Mouse (Mus musculus): ENCODE results near the gene Eci2. TPM values are rescaled to one million over a fixed set of nuclear protein-coding genes. Genes with fewer than 3 reads are reported as not detected.
A peak's percentile ranks its signal among the peaks of the same experiment; 100 is the strongest.
"Not testable (repeated sequence)": the region's sequence is repeated elsewhere in the genome, so short reads cannot be mapped to it uniquely, and the experiment has no call there.

Gene Eci2
- polyA plus RNA-seq, 1 experiment from 2014 or later = 161 TPM

- H3K27ac ChIP-seq (replicated peaks in 1 of 2; ENCODE audit: control insufficient read depth in 1 of 2, insufficient read depth in 1 of 2, low read depth in 2 of 2, low read length in 2 of 2); H3K9me3 ChIP-seq (ENCODE audit: control insufficient read depth, low read length); H3K4me2 ChIP-seq (ENCODE audit: low read length); ATAC-seq (ENCODE audit: insufficient number of reproducible peaks, insufficient read depth, low FRiP score, low read depth); H3K4me1 ChIP-seq (ENCODE audit: control insufficient read depth in 2 of 2, insufficient read depth in 2 of 2, low read length in 2 of 2); H3K9ac ChIP-seq (ENCODE audit: low read length); H3K27me3 ChIP-seq (ENCODE audit: control insufficient read depth, insufficient read depth, low read length); H3K36me3 ChIP-seq (ENCODE audit: control insufficient read depth, insufficient read depth, low read length); H3K4me3 ChIP-seq (ENCODE audit: control insufficient read depth in 1 of 2, insufficient read depth in 1 of 2, low read depth in 1 of 2, low read length in 2 of 2): not testable (repeated sequence)
- WGBS = 63% methylated on average over 9 of the region's 9 CpGs
These were observed 61.2 kb downstream of the Eci2 start for GRCm38 (mm10) chr13:34965647-34966046.

GRCm38 (mm10) chr13:34964866-34965265, 62.0 kb downstream of the Eci2 start:
- peak overlapping the region; percentile 49; the same call in 1 of the 2 replicates for H3K9ac ChIP-seq (ENCODE audit: low read length)
- peaks cover 9% of the 10 kb centered on the region; the same call in 1 of the 2 replicates for H3K27me3 ChIP-seq (ENCODE audit: control insufficient read depth, insufficient read depth, low read length)
- 12% methylated on average over 5 of the region's 5 CpGs for WGBS

GRCm38 (mm10) chr13:34964419-34964818, 62.5 kb downstream of the Eci2 start:
- ATAC-seq (ENCODE audit: insufficient number of reproducible peaks, insufficient read depth, low FRiP score, low read depth) = no peak
- no peaks in the 10 kb centered on the region for H3K36me3 ChIP-seq (ENCODE audit: control insufficient read depth, insufficient read depth, low read length)
- no peak overlapping the region for H3K27ac ChIP-seq (replicated peaks in 1 of 2; ENCODE audit: control insufficient read depth in 1 of 2, insufficient read depth in 1 of 2, low read depth in 2 of 2, low read length in 2 of 2)
- 7% methylated on average over 14 of the region's 14 CpGs for WGBS
- H3K4me1 ChIP-seq (ENCODE audit: control insufficient read depth in 2 of 2, insufficient read depth in 2 of 2, low read length in 2 of 2) = peaks cover 2 to 5% of the 10 kb centered on the region in 2 experiments; a peak in 3 of 4 replicates
- H3K27me3 ChIP-seq (ENCODE audit: control insufficient read depth, insufficient read depth, low read length) = peaks cover 9% of the 10 kb centered on the region; the same call in 1 of the 2 replicates
- peak overlapping the region; percentile 41 to 52 for H3K4me3 ChIP-seq (ENCODE audit: control insufficient read depth in 1 of 2, insufficient read depth in 1 of 2, low read depth in 1 of 2, low read length in 2 of 2)
- H3K9ac ChIP-seq (ENCODE audit: low read length) = peak overlapping the region; percentile 49
- H3K9me3 ChIP-seq (ENCODE audit: control insufficient read depth, low read length) = no peaks in the 10 kb centered on the region
- H3K4me2 ChIP-seq (ENCODE audit: low read length) = peak overlapping the region; percentile 87

More at GRCm38 (mm10) chr13:34964866-34965265, 62.0 kb downstream of the Eci2 start:
- Histone ChIP-seq H3K27ac (replicated peaks in 1 of 2; ENCODE audit: control insufficient read depth in 1 of 2, insufficient read depth in 1 of 2, low read depth in 2 of 2, low read length in 2 of 2) (no peak overlapping the region), H3K4me2 (ENCODE audit: low read length) (peak overlapping the region; percentile 87), H3K4me1 (ENCODE audit: control insufficient read depth in 2 of 2, insufficient read depth in 2 of 2, low read length in 2 of 2) (peaks cover 2 to 5% of the 10 kb centered on the region in 2 experiments; a peak in 3 of 4 replicates), H3K4me3 (ENCODE audit: control insufficient read depth in 1 of 2, insufficient read depth in 1 of 2, low read depth in 1 of 2, low read length in 2 of 2) (peak overlapping the region in 1 of 2 experiments; percentile 41; a peak in 1 of 4 replicates), H3K36me3 (ENCODE audit: control insufficient read depth, insufficient read depth, low read length) (no peaks in the 10 kb centered on the region), H3K9me3 (ENCODE audit: control insufficient read depth, low read length) (no peaks in the 10 kb centered on the region)
- ATAC-seq (ENCODE audit: insufficient number of reproducible peaks, insufficient read depth, low FRiP score, low read depth) = no peak

GRCm38 (mm10) chr13:34963511-34964397, 63.1 kb downstream of the Eci2 start, which contains the start of gene Eci3:
Gene Eci3 (minus strand): TSS chr13:34963810.
- Histone ChIP-seq H3K9ac (ENCODE audit: low read length) (peak within 1 kb of the TSS; percentile 69), H3K4me3 (ENCODE audit: control insufficient read depth in 1 of 2, insufficient read depth in 1 of 2, low read depth in 1 of 2, low read length in 2 of 2) (peak within 1 kb of the TSS; percentile 41 to 52), H3K9me3 (ENCODE audit: control insufficient read depth, low read length) (no peaks in the 10 kb centered on the region), H3K27me3 (ENCODE audit: control insufficient read depth, insufficient read depth, low read length) (peaks cover 9% of the 10 kb centered on the region; the same call in 1 of the 2 replicates), H3K36me3 (ENCODE audit: control insufficient read depth, insufficient read depth, low read length) (no peaks in the 10 kb centered on the region), H3K27ac (replicated peaks in 1 of 2; ENCODE audit: control insufficient read depth in 1 of 2, insufficient read depth in 1 of 2, low read depth in 2 of 2, low read length in 2 of 2) (no peak within 1 kb of the TSS), H3K4me1 (ENCODE audit: control insufficient read depth in 2 of 2, insufficient read depth in 2 of 2, low read length in 2 of 2) (peaks cover 2 to 5% of the 10 kb centered on the region in 2 experiments; a peak in 3 of 4 replicates), H3K4me2 (ENCODE audit: low read length) (peak within 1 kb of the TSS; percentile 87)
- WGBS = 3% methylated on average over 32 of the region's 32 CpGs
- ATAC-seq (ENCODE audit: insufficient number of reproducible peaks, insufficient read depth, low FRiP score, low read depth) = 0 out of 2 replicates have a peak, but pooled peaks have one; percentile 68

GRCm38 (mm10) chr13:34960996-34961770, 65.7 kb downstream of the Eci2 start:
- H3K9me3 ChIP-seq (ENCODE audit: control insufficient read depth, low read length) = no peaks in the 10 kb centered on the region
- H3K36me3 ChIP-seq (ENCODE audit: control insufficient read depth, insufficient read depth, low read length) = no peaks in the 10 kb centered on the region
- no peak for ATAC-seq (ENCODE audit: insufficient number of reproducible peaks, insufficient read depth, low FRiP score, low read depth)
- H3K4me2 ChIP-seq (ENCODE audit: low read length) = no peak overlapping the region
- H3K9ac ChIP-seq (ENCODE audit: low read length) = no peak overlapping the region
- no peak overlapping the region for H3K27ac ChIP-seq (replicated peaks in 1 of 2; ENCODE audit: control insufficient read depth in 1 of 2, insufficient read depth in 1 of 2, low read depth in 2 of 2, low read length in 2 of 2)
- H3K4me3 ChIP-seq (ENCODE audit: control insufficient read depth in 1 of 2, insufficient read depth in 1 of 2, low read depth in 1 of 2, low read length in 2 of 2) = no peak overlapping the region
- H3K4me1 ChIP-seq (ENCODE audit: control insufficient read depth in 2 of 2, insufficient read depth in 2 of 2, low read length in 2 of 2) = peaks cover 2 to 5% of the 10 kb centered on the region in 2 experiments; a peak in 3 of 4 replicates
- 75% methylated on average over 4 of the region's 4 CpGs for whole genome bisulfite sequencing
- H3K27me3 ChIP-seq (ENCODE audit: control insufficient read depth, insufficient read depth, low read length) = peaks cover 9% of the 10 kb centered on the region; the same call in 1 of the 2 replicates

GRCm38 (mm10) chr13:34958158-34958557, 68.7 kb downstream of the Eci2 start:
- not testable (repeated sequence) for H3K9ac ChIP-seq (ENCODE audit: low read length); H3K4me3 ChIP-seq (ENCODE audit: control insufficient read depth in 1 of 2, insufficient read depth in 1 of 2, low read depth in 1 of 2, low read length in 2 of 2); H3K27ac ChIP-seq (replicated peaks in 1 of 2; ENCODE audit: control insufficient read depth in 1 of 2, insufficient read depth in 1 of 2, low read depth in 2 of 2, low read length in 2 of 2); H3K4me2 ChIP-seq (ENCODE audit: low read length); ATAC-seq (ENCODE audit: insufficient number of reproducible peaks, insufficient read depth, low FRiP score, low read depth); H3K36me3 ChIP-seq (ENCODE audit: control insufficient read depth, insufficient read depth, low read length); H3K9me3 ChIP-seq (ENCODE audit: control insufficient read depth, low read length); H3K27me3 ChIP-seq (ENCODE audit: control insufficient read depth, insufficient read depth, low read length); H3K4me1 ChIP-seq (ENCODE audit: control insufficient read depth in 2 of 2, insufficient read depth in 2 of 2, low read length in 2 of 2)
- 81% methylated on average over 3 of the region's 3 CpGs for WGBS

GRCm38 (mm10) chr13:34956901-34957300, 70.0 kb downstream of the Eci2 start:
- ATAC-seq (ENCODE audit: insufficient number of reproducible peaks, insufficient read depth, low FRiP score, low read depth) = no peak
- Histone ChIP-seq H3K9ac (ENCODE audit: low read length) (no peak overlapping the region), H3K4me3 (ENCODE audit: control insufficient read depth in 1 of 2, insufficient read depth in 1 of 2, low read depth in 1 of 2, low read length in 2 of 2) (no peak overlapping the region), H3K27ac (replicated peaks in 1 of 2; ENCODE audit: control insufficient read depth in 1 of 2, insufficient read depth in 1 of 2, low read depth in 2 of 2, low read length in 2 of 2) (no peak overlapping the region), H3K9me3 (ENCODE audit: control insufficient read depth, low read length) (no peaks in the 10 kb centered on the region), H3K27me3 (ENCODE audit: control insufficient read depth, insufficient read depth, low read length) (no peaks in the 10 kb centered on the region), H3K4me2 (ENCODE audit: low read length) (no peak overlapping the region), H3K36me3 (ENCODE audit: control insufficient read depth, insufficient read depth, low read length) (no peaks in the 10 kb centered on the region), H3K4me1 (ENCODE audit: control insufficient read depth in 2 of 2, insufficient read depth in 2 of 2, low read length in 2 of 2) (no peaks in the 10 kb centered on the region)
- 81% methylated on average over 4 of the region's 4 CpGs for WGBS
